Mouse (Mus musculus) CH12.LX (cell line): Measurements from ENCODE around the gene Vwce. TPM values are rescaled to one million over a fixed set of nuclear protein-coding genes. Genes with fewer than 3 reads are reported as not detected.

Source experiments
- DNase-seq: peaks from one replicate; pipeline ENCODE4 v3.0.0-alpha.2; 2013; ENCODE audit errors: extremely low read depth
- H3K27ac ChIP-seq: 2 replicates; pipeline ENCODE4 v1.5.1; 2012; ENCODE audit warnings: low read depth, mild to moderate bottlenecking, control low read depth, moderate library complexity; ENCODE audit not compliant: insufficient read depth
- H3K27me3 ChIP-seq: replicated peaks from 2 replicates; pipeline ENCODE3; 2012; ENCODE audit warnings: inconsistent platforms
- H3K36me3 ChIP-seq, 2 experiments: replicated peaks in 1 of 2; 2 replicates each; pipeline versions ENCODE3 to v1.6.1; 2012; ENCODE audit warnings: inconsistent platforms in 1 of 2, low read length in 1 of 2, mild to moderate bottlenecking in 1 of 2, mixed read lengths in 1 of 2, moderate library complexity in 1 of 2; ENCODE audit not compliant: control insufficient read depth in 1 of 2, insufficient read depth in 1 of 2
- H3K4me1 ChIP-seq, 2 experiments: 2 replicates each; pipeline ENCODE4 v1.6.1; 2012; ENCODE audit warnings: inconsistent platforms in 1 of 2, moderate library complexity in 1 of 2; ENCODE audit not compliant: insufficient read depth in 2 of 2, control insufficient read depth in 1 of 2
- H3K4me2 ChIP-seq: 2 replicates; pipeline ENCODE4 v1.6.1; 2012; ENCODE audit warnings: low read depth, mild to moderate bottlenecking, control low read depth; ENCODE audit not compliant: poor library complexity, insufficient read depth, severe bottlenecking
- H3K4me3 ChIP-seq, 3 experiments: fragments of 150-350 bp in 1 of 3; sonication (generic) in 1 of 3; replicated peaks in 1 of 3; 2 replicates each; pipeline versions ENCODE3 to v1.5.1; 2011 to 2012; ENCODE audit warnings: low read depth in 2 of 3, low read length in 2 of 3, mild to moderate bottlenecking in 2 of 3, moderate library complexity in 2 of 3, control low read depth in 1 of 3, improper control_type of control experiment in 1 of 3, inconsistent platforms in 1 of 3, mixed read lengths in 1 of 3; ENCODE audit not compliant: poor library complexity in 1 of 3
- H3K79me2 ChIP-seq: replicated peaks from 2 replicates; pipeline ENCODE4 v1.6.1; 2012; ENCODE audit warnings: mild to moderate bottlenecking, moderate library complexity; ENCODE audit not compliant: control insufficient read depth, poor library complexity, insufficient read depth, severe bottlenecking; ENCODE audit errors: extremely low read depth
- H3K9ac ChIP-seq: 2 replicates; pipeline ENCODE4 v1.6.1; 2012; ENCODE audit warnings: low read depth, mild to moderate bottlenecking, control low read depth, moderate library complexity; ENCODE audit not compliant: insufficient read depth
- H3K9me3 ChIP-seq: replicated peaks from 2 replicates; pipeline ENCODE3; 2012; ENCODE audit warnings: low read length, inconsistent platforms, mixed read lengths
- BHLHE40 ChIP-seq: IDR thresholded peaks from 2 replicates; pipeline ENCODE4 v1.6.1; 2011; ENCODE audit warnings: mild to moderate bottlenecking, low read depth, low read length, improper control_type of control experiment
- CTCF ChIP-seq, 2 experiments: IDR thresholded peaks in 1 of 2; conservative IDR thresholded peaks in 1 of 2; 2 replicates each; pipeline ENCODE4 v1.5.1; 2011 to 2012; ENCODE audit warnings: low read depth in 2 of 2, low read length in 2 of 2, improper control_type of control experiment in 1 of 2, inconsistent platforms in 1 of 2, mild to moderate bottlenecking in 1 of 2, moderate library complexity in 1 of 2
- EP300 ChIP-seq: IDR thresholded peaks from 2 replicates; pipeline ENCODE4 v1.6.1; 2011; ENCODE audit warnings: low read length, improper control_type of control experiment
- GABPA ChIP-seq: IDR thresholded peaks from 2 replicates; pipeline ENCODE4 v1.6.1; 2012; ENCODE audit warnings: low read depth, low read length, improper control_type of control experiment, inconsistent platforms; ENCODE audit not compliant: insufficient replicate concordance
- HCFC1 ChIP-seq: IDR thresholded peaks from 2 replicates; pipeline ENCODE4 v1.6.1; 2012; ENCODE audit warnings: low read depth, mild to moderate bottlenecking, inconsistent platforms, low read length, improper control_type of control experiment
- IRF4 ChIP-seq: IDR thresholded peaks from 2 replicates; pipeline ENCODE4 v1.6.1; 2014; ENCODE audit warnings: low read depth, mild to moderate bottlenecking, inconsistent platforms, low read length, improper control_type of control experiment
- KAT2A ChIP-seq: IDR thresholded peaks from 2 replicates; pipeline ENCODE4 v1.6.1; 2012; ENCODE audit warnings: low read length, improper control_type of control experiment, inconsistent platforms; ENCODE audit not compliant: insufficient replicate concordance
- MAFK ChIP-seq: IDR thresholded peaks from 2 replicates; pipeline ENCODE4 v1.6.1; 2011; ENCODE audit warnings: low read length, improper control_type of control experiment; ENCODE audit not compliant: insufficient replicate concordance
- MAX ChIP-seq: IDR thresholded peaks from 2 replicates; pipeline ENCODE4 v1.6.1; 2011; ENCODE audit warnings: low read length, improper control_type of control experiment
- MEF2A ChIP-seq: IDR thresholded peaks from 2 replicates; pipeline ENCODE4 v1.6.1; 2014; ENCODE audit warnings: low read depth, mild to moderate bottlenecking, inconsistent platforms, low read length, improper control_type of control experiment, borderline replicate concordance
- MXI1 ChIP-seq: IDR thresholded peaks from 2 replicates; pipeline ENCODE4 v1.6.1; 2011; ENCODE audit warnings: mild to moderate bottlenecking, low read depth, low read length, improper control_type of control experiment
- NRF1 ChIP-seq: IDR thresholded peaks from 2 replicates; pipeline ENCODE4 v1.6.1; 2014; ENCODE audit warnings: low read depth, mild to moderate bottlenecking, inconsistent platforms, low read length, improper control_type of control experiment, moderate library complexity
- PAX5 ChIP-seq: IDR thresholded peaks from 2 replicates; pipeline ENCODE4 v1.6.1; 2012; ENCODE audit warnings: low read length, inconsistent platforms, mixed read lengths
- POLR2A ChIP-seq: IDR thresholded peaks from 2 replicates; pipeline ENCODE4 v1.6.1; 2011; ENCODE audit warnings: low read depth, mild to moderate bottlenecking, improper control_type of control experiment, low read length
- POLR2AphosphoS2 ChIP-seq: IDR thresholded peaks from 2 replicates; pipeline ENCODE4 v1.6.1; 2011; ENCODE audit warnings: low read depth, low read length, improper control_type of control experiment
- RAD21 ChIP-seq: IDR thresholded peaks from 2 replicates; pipeline ENCODE4 v1.6.1; 2011; ENCODE audit warnings: low read depth, mild to moderate bottlenecking, low read length, improper control_type of control experiment, moderate library complexity
- RCOR1 ChIP-seq: conservative IDR thresholded peaks from 2 replicates; pipeline ENCODE4 v1.6.1; 2012; ENCODE audit warnings: low read depth, mild to moderate bottlenecking, inconsistent platforms, low read length, improper control_type of control experiment
- SIN3A ChIP-seq: IDR thresholded peaks from 2 replicates; pipeline ENCODE4 v1.6.1; 2012; ENCODE audit warnings: low read length, improper control_type of control experiment, inconsistent platforms
- SMC3 ChIP-seq: IDR thresholded peaks from 2 replicates; pipeline ENCODE4 v1.6.1; 2011; ENCODE audit warnings: low read depth, low read length, improper control_type of control experiment
- TBP ChIP-seq: conservative IDR thresholded peaks from 2 replicates; pipeline ENCODE4 v1.6.1; 2011; ENCODE audit warnings: low read depth, low read length, improper control_type of control experiment
- USF2 ChIP-seq: conservative IDR thresholded peaks from 2 replicates; pipeline ENCODE4 v1.6.1; 2011; ENCODE audit warnings: low read depth, low read length, improper control_type of control experiment
- ZC3H11A ChIP-seq: IDR thresholded peaks from 2 replicates; pipeline ENCODE4 v1.6.1; 2012; ENCODE audit warnings: low read depth, mild to moderate bottlenecking, inconsistent platforms, low read length, improper control_type of control experiment
- ZKSCAN1 ChIP-seq: IDR thresholded peaks from 2 replicates; pipeline ENCODE4 v1.6.1; 2012; ENCODE audit warnings: low read depth, inconsistent platforms, low read length, improper control_type of control experiment, borderline replicate concordance
- ZNF384 ChIP-seq: IDR thresholded peaks from 2 replicates; pipeline ENCODE4 v1.6.1; 2012; ENCODE audit warnings: low read depth, low read length, improper control_type of control experiment, inconsistent platforms
- dilution Hi-C: fragments of 300-500 bp; cut with MboI; formaldehyde crosslinking; loops from 2 replicates; pipeline ENCODE4 v1.14.3; 2020; ENCODE audit warnings: low sequenced_read_pairs; ENCODE audit not compliant: extremely low pct_unique_long_range_greater_than_20kb, extremely low pct_ligation_motif_present
- in situ Hi-C: fragments of 300-500 bp; cut with MboI; formaldehyde crosslinking; loops from 3 replicates; pipeline ENCODE4 v1.14.3; 2019; ENCODE audit warnings: low sequenced_read_pairs, low pct_ligation_motif_present, low pct_unique_long_range_greater_than_20kb, mixed read lengths
- polyA plus RNA-seq: library from polyadenylated mRNA; unstranded; fragments of >175 nt; gene quantifications from 2 replicates; pipeline ENCODE4 v1.2.1, GENCODE M21; 2012; ENCODE audit warnings: low read depth; ENCODE audit not compliant: insufficient read length
- total RNA-seq, 2 experiments: library from RNA; depleted of rRNA; stranded (reverse); fragments of 300-350 nt in 1 of 2; fragments of >200 nt in 1 of 2; gene quantifications; 2 replicates each; pipeline ENCODE4 v1.2.3; 2012 to 2014

Gene Vwce
- total and polyA plus RNA-seq, 3 experiments: 0.04 to 1.3 (median 0.13) TPM

- Histone ChIP-seq H3K9me3 (no peaks in the 10 kb centered on the region), H3K4me2 (no peak overlapping the region)
- in situ Hi-C loops: no loop called here
- TF ChIP-seq RCOR1 (no peak), POLR2AphosphoS2 (no peak), ZNF384 (no peak), SIN3A (no peak), SMC3 (peak; percentile 87), HCFC1 (no peak), ZKSCAN1 (no peak), BHLHE40 (no peak), PAX5 (no peak), CTCF (conservative IDR thresholded peaks at IDR 0.05 in 1 of 2, IDR thresholded peaks at IDR 0.05 in 1 of 2; ENCODE audit: low read depth in 2 of 2, low read length in 2 of 2) (peak; percentile 91 to 94), ZC3H11A (peak; percentile 48), MXI1 (no peak), RAD21 (peak; percentile 76), IRF4 (no peak), TBP (no peak), MAFK (no peak)
- TF ChIP-seq, all 38 proteins: peak for 4
- Histone ChIP-seq H3K79me2 (no peaks in the 10 kb centered on the region), H3K27ac (no peak overlapping the region), H3K27me3 (no peaks in the 10 kb centered on the region), H3K4me3 (no peak overlapping the region), H3K4me1 (peaks cover 7 to 11% of the 10 kb centered on the region in 2 experiments), H3K36me3 (no peaks in the 10 kb centered on the region), H3K9ac (no peak overlapping the region)
- dilution Hi-C loops: no loop called here
- peak; percentile 61 for DNase-seq
Measured at GRCm38 (mm10) chr19:10665499-10665898, 31.5 kb downstream of the Vwce start.

- Histone ChIP-seq H3K27ac (no peak overlapping the region), H3K4me1 (peaks cover 7 to 17% of the 10 kb centered on the region in 2 experiments), H3K4me2 (no peak overlapping the region), H3K9ac (no peak overlapping the region), H3K36me3 (no peaks in the 10 kb centered on the region), H3K27me3 (no peaks in the 10 kb centered on the region), H3K4me3 (no peak overlapping the region), H3K9me3 (no peaks in the 10 kb centered on the region), H3K79me2 (no peaks in the 10 kb centered on the region)
- dilution Hi-C loops (no loop called here), in situ Hi-C loops (loop anchor here (5.0 to 10.0 kb wide), 2 partner anchors 36 to 293 kb away; no protein-coding TSS in a partner anchor)
- TF ChIP-seq IRF4 (no peak), GABPA (no peak), USF2 (no peak), CTCF (conservative IDR thresholded peaks at IDR 0.05 in 1 of 2, IDR thresholded peaks at IDR 0.05 in 1 of 2; ENCODE audit: low read depth in 2 of 2, low read length in 2 of 2) (no peak), NRF1 (no peak), MAX (no peak), MEF2A (no peak), EP300 (no peak), ZNF384 (no peak), TBP (no peak), MAFK (no peak), HCFC1 (no peak), RCOR1 (no peak), MXI1 (no peak), POLR2A (no peak), POLR2AphosphoS2 (no peak), KAT2A (no peak), BHLHE40 (no peak)
- DNase-seq: no peak
Measured at GRCm38 (mm10) chr19:10671319-10671718, 37.3 kb downstream of the Vwce start.
